Mouse (Mus musculus) limb, embryonic 13.5 days (tissue): ENCODE measurements around the gene Gm20388. TPM values are rescaled to one million over a fixed set of nuclear protein-coding genes. Genes with fewer than 3 reads are reported as not detected.

Source experiments
- ATAC-seq: fragments of 200-750 bp; cut with Nextera tagmentation; 2 replicates; pipeline ENCODE4 v1.8.0; 2017; ENCODE audit warnings: low read depth, moderate number of reproducible peaks, moderate TSS enrichment; ENCODE audit not compliant: low FRiP score
- H3K27ac ChIP-seq: fragments of 300-500 bp; sonication (generic); 2 replicates; pipeline ENCODE4 v1.5.1; 2015; ENCODE audit warnings: inconsistent platforms, mild to moderate bottlenecking, moderate library complexity
- H3K27me3 ChIP-seq: fragments of 300-500 bp; sonication (generic); 2 replicates; pipeline ENCODE4 v1.6.1; 2015; ENCODE audit warnings: mild to moderate bottlenecking, inconsistent platforms
- H3K36me3 ChIP-seq: fragments of 300-500 bp; sonication (generic); 2 replicates; pipeline ENCODE4 v1.6.1; 2015; ENCODE audit warnings: inconsistent platforms, mild to moderate bottlenecking, moderate library complexity
- H3K4me1 ChIP-seq: fragments of 300-500 bp; sonication (generic); 2 replicates; pipeline ENCODE4 v1.6.1; 2015; ENCODE audit warnings: inconsistent platforms
- H3K4me2 ChIP-seq: fragments of 300-500 bp; sonication (generic); replicated peaks from 2 replicates; pipeline ENCODE4 v1.6.1; 2015; ENCODE audit warnings: inconsistent platforms, mild to moderate bottlenecking, moderate library complexity
- H3K4me3 ChIP-seq: fragments of 300-500 bp; sonication (generic); 2 replicates; pipeline ENCODE4 v1.5.1; 2015; ENCODE audit warnings: moderate library complexity, mild to moderate bottlenecking, inconsistent platforms
- H3K9ac ChIP-seq: fragments of 300-500 bp; sonication (generic); 2 replicates; pipeline ENCODE4 v1.6.1; 2015; ENCODE audit warnings: mild to moderate bottlenecking, inconsistent platforms
- H3K9me3 ChIP-seq: fragments of 300-500 bp; sonication (generic); 2 replicates; pipeline ENCODE4 v1.6.1; 2016; ENCODE audit warnings: inconsistent platforms
- WGBS: fragments of 180-500 bp; shearing (Covaris S2); methylation state at CpG from one replicate; pipeline ENCODE4 v1.1.7; 2015; 5-methylcytosine and 5-hydroxymethylcytosine counted together
- polyA plus RNA-seq: library from polyadenylated mRNA; unstranded; fragments of >200 nt; fragmentation: Nextera tagmentation; extraction: Ambion mirVana; gene quantifications from 2 replicates; pipeline ENCODE4 v1.2.1, GENCODE M21; 2015

The Gm20388 gene
- polyA plus RNA-seq, 1 experiment from 2014 or later: 7.1 TPM

GRCm38 (mm10) chr8:122745750-122746275 lies 2835.2 kb downstream of the Gm20388 start:
- Histone ChIP-seq H3K9me3 (no peaks in the 10 kb centered on the region), H3K4me2 (peak overlapping the region; percentile 50), H3K4me1 (peaks cover 35% of the 10 kb centered on the region), H3K27ac (peak overlapping the region; percentile 55; the same call in 1 of the 2 replicates), H3K4me3 (peak overlapping the region; percentile 21), H3K27me3 (peaks cover 61% of the 10 kb centered on the region), H3K9ac (no peak overlapping the region; the same call in 1 of the 2 replicates), H3K36me3 (no peaks in the 10 kb centered on the region)
- ATAC-seq: peak; percentile 81
- 3% methylated on average over 16 of the region's 16 CpGs for WGBS

GRCm38 (mm10) chr8:122746439-122746838 lies 2835.8 kb downstream of the Gm20388 start:
- Histone ChIP-seq H3K27ac (peak overlapping the region; percentile 55; the same call in 1 of the 2 replicates), H3K27me3 (peaks cover 55% of the 10 kb centered on the region), H3K4me2 (peak overlapping the region; percentile 50)

GRCm38 (mm10) chr8:122747825-122748224 lies 2837.2 kb downstream of the Gm20388 start:
- no peaks in the 10 kb centered on the region for H3K36me3 ChIP-seq
- H3K4me3 ChIP-seq: no peak overlapping the region
- no peak overlapping the region for H3K9ac ChIP-seq
- ATAC-seq: no peak
- 93% methylated on average over 1 of the region's 1 CpGs for WGBS
- peaks cover 42% of the 10 kb centered on the region for H3K27me3 ChIP-seq
- H3K4me2 ChIP-seq: no peak overlapping the region
- no peaks in the 10 kb centered on the region for H3K9me3 ChIP-seq
- H3K27ac ChIP-seq: no peak overlapping the region
- peaks cover 28% of the 10 kb centered on the region for H3K4me1 ChIP-seq

More at GRCm38 (mm10) chr8:122746439-122746838, 2835.8 kb downstream of the Gm20388 start:
- H3K9me3 ChIP-seq: no peaks in the 10 kb centered on the region
- H3K4me1 ChIP-seq: peaks cover 35% of the 10 kb centered on the region
- H3K9ac ChIP-seq: no peak overlapping the region
- ATAC-seq: peak; percentile 60; the same call in 1 of the 2 replicates
- no peaks in the 10 kb centered on the region for H3K36me3 ChIP-seq
- 44% methylated on average over 7 of the region's 7 CpGs for WGBS
- H3K4me3 ChIP-seq: no peak overlapping the region

GRCm38 (mm10) chr8:122749333-122749958 lies 2838.8 kb downstream of the Gm20388 start:
- no peak overlapping the region for H3K4me2 ChIP-seq
- no peak overlapping the region for H3K4me3 ChIP-seq
- H3K36me3 ChIP-seq: no peaks in the 10 kb centered on the region
- no peak overlapping the region for H3K27ac ChIP-seq
- H3K9ac ChIP-seq: no peak overlapping the region
- H3K9me3 ChIP-seq: no peaks in the 10 kb centered on the region
- H3K4me1 ChIP-seq: peaks cover 28% of the 10 kb centered on the region
- 51% methylated on average over 6 of the region's 6 CpGs for WGBS
- ATAC-seq: no peak
- peaks cover 38% of the 10 kb centered on the region for H3K27me3 ChIP-seq

- ATAC-seq: no peak
- peaks cover 29% of the 10 kb centered on the region; the same call in 1 of the 2 replicates for H3K27me3 ChIP-seq
Measured at GRCm38 (mm10) chr8:122751342-122751741, 2840.7 kb downstream of the Gm20388 start.

GRCm38 (mm10) chr8:122752111-122752721 lies 2841.6 kb downstream of the Gm20388 start:
- Histone ChIP-seq H3K4me2 (no peak overlapping the region), H3K9me3 (no peaks in the 10 kb centered on the region), H3K4me1 (0 out of 2 replicates have a peak, but pooled peaks cover 6% of the 10 kb centered on the region), H3K27ac (no peak overlapping the region), H3K9ac (no peak overlapping the region), H3K27me3 (peaks cover 26% of the 10 kb centered on the region; the same call in 1 of the 2 replicates), H3K36me3 (no peaks in the 10 kb centered on the region), H3K4me3 (no peak overlapping the region)
- WGBS: 79% methylated on average over 26 of the region's 29 CpGs
- no peak for ATAC-seq

More at GRCm38 (mm10) chr8:122751342-122751741, 2840.7 kb downstream of the Gm20388 start:
- H3K9me3 ChIP-seq: no peaks in the 10 kb centered on the region
- no peak overlapping the region for H3K9ac ChIP-seq
- H3K4me2 ChIP-seq: no peak overlapping the region
- H3K36me3 ChIP-seq: no peaks in the 10 kb centered on the region
- 77% methylated on average over 5 of the region's 5 CpGs for WGBS
- H3K4me1 ChIP-seq: peaks cover 12% of the 10 kb centered on the region
- no peak overlapping the region for H3K27ac ChIP-seq
- no peak overlapping the region for H3K4me3 ChIP-seq

- no peak for ATAC-seq
- Histone ChIP-seq H3K4me2 (no peak overlapping the region), H3K4me3 (no peak overlapping the region), H3K27ac (no peak overlapping the region), H3K9ac (no peak overlapping the region), H3K27me3 (peaks cover 15% of the 10 kb centered on the region; the same call in 1 of the 2 replicates), H3K9me3 (no peaks in the 10 kb centered on the region), H3K36me3 (no peaks in the 10 kb centered on the region), H3K4me1 (no peaks in the 10 kb centered on the region)
Measured at GRCm38 (mm10) chr8:122758597-122758996, 2848.0 kb downstream of the Gm20388 start.

GRCm38 (mm10) chr8:122760116-122760515 lies 2849.5 kb downstream of the Gm20388 start:
- WGBS: 72% methylated on average over 7 of the region's 7 CpGs
- Histone ChIP-seq H3K4me2 (no peak overlapping the region), H3K27me3 (peaks cover 8% of the 10 kb centered on the region; the same call in 1 of the 2 replicates), H3K4me3 (no peak overlapping the region), H3K4me1 (no peaks in the 10 kb centered on the region), H3K9ac (no peak overlapping the region), H3K36me3 (no peaks in the 10 kb centered on the region), H3K9me3 (no peaks in the 10 kb centered on the region), H3K27ac (no peak overlapping the region)
- ATAC-seq: no peak

- ATAC-seq: no peak
- 61% methylated on average over 6 of the region's 6 CpGs for WGBS
- Histone ChIP-seq H3K9ac (no peak overlapping the region), H3K36me3 (no peaks in the 10 kb centered on the region), H3K4me2 (no peak overlapping the region), H3K27me3 (peaks cover 8% of the 10 kb centered on the region; the same call in 1 of the 2 replicates), H3K4me3 (no peak overlapping the region), H3K4me1 (no peaks in the 10 kb centered on the region), H3K27ac (no peak overlapping the region), H3K9me3 (no peaks in the 10 kb centered on the region)
Measured at GRCm38 (mm10) chr8:122761109-122761508, 2850.5 kb downstream of the Gm20388 start.

GRCm38 (mm10) chr8:122762731-122763266 lies 2852.2 kb downstream of the Gm20388 start:
- no peak for ATAC-seq
- H3K27me3 ChIP-seq: peaks cover 4% of the 10 kb centered on the region; the same call in 1 of the 2 replicates
- no peak overlapping the region for H3K27ac ChIP-seq
- no peak overlapping the region; the same call in 1 of the 2 replicates for H3K9ac ChIP-seq
- no peaks in the 10 kb centered on the region for H3K9me3 ChIP-seq
- no peak overlapping the region for H3K4me2 ChIP-seq
- no peaks in the 10 kb centered on the region for H3K36me3 ChIP-seq
- H3K4me1 ChIP-seq: no peaks in the 10 kb centered on the region
- WGBS: 64% methylated on average over 12 of the region's 12 CpGs
- H3K4me3 ChIP-seq: no peak overlapping the region

- Histone ChIP-seq H3K27ac (no peak overlapping the region), H3K4me2 (no peak overlapping the region), H3K27me3 (peaks cover 6% of the 10 kb centered on the region; the same call in 1 of the 2 replicates), H3K9ac (no peak overlapping the region), H3K9me3 (no peaks in the 10 kb centered on the region), H3K4me3 (no peak overlapping the region), H3K36me3 (no peaks in the 10 kb centered on the region), H3K4me1 (no peaks in the 10 kb centered on the region)
- WGBS: 76% methylated on average over 14 of the region's 14 CpGs
- no peak for ATAC-seq
Measured at GRCm38 (mm10) chr8:122763267-122763738, 2852.7 kb downstream of the Gm20388 start.
